Mouse (Mus musculus) erythroblast, embryonic 14.5 days (primary cell): Measurements from ENCODE around the gene Soat2. TPM values are rescaled to one million over a fixed set of nuclear protein-coding genes. Genes with fewer than 3 reads are reported as not detected.

Experiments used
- H3K27me3 ChIP-seq: 2 replicates; pipeline ENCODE4 v1.6.1; 2012; ENCODE audit warnings: inconsistent platforms; ENCODE audit not compliant: control insufficient read depth
- H3K36me3 ChIP-seq: 2 replicates; pipeline ENCODE4 v1.6.1; 2012; ENCODE audit warnings: mild to moderate bottlenecking, inconsistent platforms; ENCODE audit not compliant: control insufficient read depth
- H3K4me1 ChIP-seq: 2 replicates; pipeline ENCODE4 v1.6.1; 2012; ENCODE audit warnings: inconsistent platforms; ENCODE audit not compliant: control insufficient read depth
- H3K4me3 ChIP-seq: replicated peaks from 2 replicates; pipeline ENCODE3; 2012; ENCODE audit warnings: moderate library complexity, mild to moderate bottlenecking, inconsistent platforms
- H3K9me3 ChIP-seq: 2 replicates; pipeline ENCODE4 v1.6.1; 2012; ENCODE audit warnings: low read length, inconsistent platforms, mixed read lengths; ENCODE audit not compliant: control insufficient read depth
- GATA1 ChIP-seq: IDR thresholded peaks from 2 replicates; pipeline ENCODE4 v1.6.1; 2012; ENCODE audit warnings: low read length, inconsistent platforms, mixed read lengths
- TAL1 ChIP-seq: IDR thresholded peaks from 3 replicates; pipeline ENCODE4 v1.6.1; 2012; ENCODE audit warnings: low read length, inconsistent platforms, mixed read lengths
- polyA plus RNA-seq: library from polyadenylated mRNA; stranded (reverse); fragments of >175 nt; gene quantifications from 2 replicates; pipeline ENCODE4 v1.2.3, GENCODE M21; 2012

Gene Soat2
- polyA plus RNA-seq, 1 experiment, result 0.12 TPM

GRCm38 (mm10) chr15:102105764-102106730, 44.3 kb upstream of the Soat2 start:
- Histone ChIP-seq H3K4me3 (no peak overlapping the region), H3K9me3 (no peaks in the 10 kb centered on the region), H3K36me3 (no peaks in the 10 kb centered on the region; the same call in 1 of the 2 replicates), H3K4me1 (peaks cover 32% of the 10 kb centered on the region), H3K27me3 (peaks cover 70% of the 10 kb centered on the region)
- no peak for TF ChIP-seq GATA1
- no peak for TF ChIP-seq TAL1

- Histone ChIP-seq H3K4me1 (peaks cover 26% of the 10 kb centered on the region), H3K4me3 (peak overlapping the region; percentile 50), H3K36me3 (peaks cover 3% of the 10 kb centered on the region; the same call in 1 of the 2 replicates), H3K27me3 (peaks cover 61% of the 10 kb centered on the region), H3K9me3 (no peaks in the 10 kb centered on the region)
- TF ChIP-seq TAL1, result no peak
- no peak for TF ChIP-seq GATA1
Measured at GRCm38 (mm10) chr15:102106754-102107456, 43.4 kb upstream of the Soat2 start.

- H3K4me1 ChIP-seq, result peaks cover 26% of the 10 kb centered on the region
- TF ChIP-seq GATA1, result no peak
- TF ChIP-seq TAL1, result no peak
- H3K9me3 ChIP-seq, result no peaks in the 10 kb centered on the region
- peaks cover 3% of the 10 kb centered on the region; the same call in 1 of the 2 replicates for H3K36me3 ChIP-seq
- no peak overlapping the region for H3K4me3 ChIP-seq
- H3K27me3 ChIP-seq, result peaks cover 51% of the 10 kb centered on the region
Measured at GRCm38 (mm10) chr15:102107689-102108573, 42.4 kb upstream of the Soat2 start.

- Histone ChIP-seq H3K27me3 (peaks cover 41% of the 10 kb centered on the region), H3K9me3 (no peaks in the 10 kb centered on the region), H3K4me3 (no peak overlapping the region), H3K4me1 (peaks cover 20% of the 10 kb centered on the region), H3K36me3 (peaks cover 3% of the 10 kb centered on the region; the same call in 1 of the 2 replicates)
- TF ChIP-seq GATA1 (no peak), TAL1 (no peak)
Measured at GRCm38 (mm10) chr15:102108651-102109525, 41.4 kb upstream of the Soat2 start.

- Histone ChIP-seq H3K27me3 (peaks cover 28% of the 10 kb centered on the region), H3K4me3 (no peak overlapping the region), H3K4me1 (peaks cover 19% of the 10 kb centered on the region), H3K36me3 (peaks cover 3% of the 10 kb centered on the region; the same call in 1 of the 2 replicates), H3K9me3 (no peaks in the 10 kb centered on the region)
- TF ChIP-seq TAL1, result no peak
- TF ChIP-seq GATA1, result no peak
Measured at GRCm38 (mm10) chr15:102110271-102110670, 40.1 kb upstream of the Soat2 start.

GRCm38 (mm10) chr15:102110701-102111494, 39.4 kb upstream of the Soat2 start:
- peaks cover 7% of the 10 kb centered on the region for H3K36me3 ChIP-seq
- H3K4me3 ChIP-seq, result no peak overlapping the region
- H3K4me1 ChIP-seq, result peaks cover 24% of the 10 kb centered on the region
- H3K27me3 ChIP-seq, result peaks cover 21% of the 10 kb centered on the region
- TF ChIP-seq TAL1 (no peak), GATA1 (no peak)
- no peaks in the 10 kb centered on the region for H3K9me3 ChIP-seq

GRCm38 (mm10) chr15:102111495-102111829, 38.9 kb upstream of the Soat2 start:
- Histone ChIP-seq H3K9me3 (no peaks in the 10 kb centered on the region), H3K4me3 (no peak overlapping the region), H3K36me3 (peaks cover 12% of the 10 kb centered on the region), H3K4me1 (peaks cover 27% of the 10 kb centered on the region), H3K27me3 (peaks cover 16% of the 10 kb centered on the region)
- TF ChIP-seq TAL1, result no peak
